Mouse (Mus musculus): ENCODE measurements at regions not wholly inside any gene's neighbourhood (a gene's known extent, or its start where the extent isn't known, plus 50 kb on each side); places are given as distances from the start of the nearest gene placed in this dataset.

- TF ChIP-seq CTCF (IDR thresholded peaks at IDR 0.05) (no peak), EP300 (IDR thresholded peaks at IDR 0.05) (no peak)
These were observed 467.9 kb downstream of the Plcl1 start for GRCm38 (mm10) chr1:55873583-55873982.

All from lung, postnatal 0 days (tissue).